Mouse (Mus musculus): ENCODE results near the gene Fen1.

- TF ChIP-seq CTCF (IDR thresholded peaks at IDR 0.05; ENCODE audit: control insufficient read depth, insufficient read depth, insufficient replicate concordance, low read depth, low read length): no peak
- no peak for TF ChIP-seq POLR2A (IDR thresholded peaks at IDR 0.05; ENCODE audit: control insufficient read depth, low read depth, low read length)
Observed at GRCm38 (mm10) chr19:10173844-10174539, 30.0 kb downstream of the Fen1 start.

Measured in testis, adult 2 months (tissue).